Mouse (Mus musculus): ENCODE results near the gene Retnlb.

- TF ChIP-seq CTCF (IDR thresholded peaks at IDR 0.05; ENCODE audit: borderline replicate concordance, insufficient read depth, low read depth, low read length) (no peak), POLR2A (IDR thresholded peaks at IDR 0.05; ENCODE audit: borderline replicate concordance, insufficient read depth, low read length) (no peak)
These were observed 39.4 kb upstream of the Retnlb start for GRCm38 (mm10) chr16:48777254-48777653.

Data from cerebellum, adult 2 months (tissue).